Mouse (Mus musculus): ENCODE results near the gene Tmem151a. TPM values are rescaled to one million over a fixed set of nuclear protein-coding genes. Genes with fewer than 3 reads are reported as not detected.
A peak's percentile ranks its signal among the peaks of the same experiment; 100 is the strongest.

Tmem151a gene
- total and polyA plus RNA-seq, 2 experiments from 2014 or later, result 37.0 to 46.2 TPM

GRCm38 (mm10) chr19:5058801-5059771 lies 26.2 kb downstream of the Tmem151a start:
- ATAC-seq (peak; percentile 16; the same call in 1 of the 2 replicates), DNase-seq (no peak)
- Histone ChIP-seq H3K27me3 (ENCODE audit: insufficient read depth, low read length) (no peaks in the 10 kb centered on the region), H3K36me3 (ENCODE audit: insufficient read depth) (no peaks in the 10 kb centered on the region), H3K9ac (0 out of 2 replicates have a peak overlapping the region, but pooled peaks have one; percentile 6), H3K4me2 (ENCODE audit: low read depth) (no peak overlapping the region), H3K4me1 (ENCODE audit: insufficient read depth) (no peaks in the 10 kb centered on the region), H3K9me3 (ENCODE audit: low read length) (no peaks in the 10 kb centered on the region), H3K27ac (ENCODE audit: low read depth, low read length) (no peak overlapping the region), H3K4me3 (ENCODE audit: low read depth, low read length) (no peak overlapping the region)
- no peak for TF ChIP-seq CTCF (IDR thresholded peaks at IDR 0.05; ENCODE audit: low read depth)
- WGBS, result 16% methylated on average over 10 of the region's 10 CpGs

- DNase-seq, result no peak
- TF ChIP-seq CTCF (IDR thresholded peaks at IDR 0.05; ENCODE audit: low read depth), result no peak
- no peaks in the 10 kb centered on the region for H3K36me3 ChIP-seq (ENCODE audit: insufficient read depth)
- no peak overlapping the region for H3K27ac ChIP-seq (ENCODE audit: low read depth, low read length)
- no peaks in the 10 kb centered on the region for H3K27me3 ChIP-seq (ENCODE audit: insufficient read depth, low read length)
- no peak overlapping the region for H3K4me3 ChIP-seq (ENCODE audit: low read depth, low read length)
- H3K9me3 ChIP-seq (ENCODE audit: low read length), result no peaks in the 10 kb centered on the region
- 28% methylated on average over 16 of the region's 16 CpGs for WGBS
- no peaks in the 10 kb centered on the region for H3K4me1 ChIP-seq (ENCODE audit: insufficient read depth)
- no peak overlapping the region for H3K4me2 ChIP-seq (ENCODE audit: low read depth)
- no peak overlapping the region for H3K9ac ChIP-seq
- no peak for ATAC-seq
Observed at GRCm38 (mm10) chr19:5057876-5058775, 27.2 kb downstream of the Tmem151a start.

- 13% methylated on average over 6 of the region's 6 CpGs for WGBS
- H3K27me3 ChIP-seq (ENCODE audit: insufficient read depth, low read length), result no peaks in the 10 kb centered on the region
- H3K4me2 ChIP-seq (ENCODE audit: low read depth), result no peak overlapping the region
- H3K4me3 ChIP-seq (ENCODE audit: low read depth, low read length), result no peak overlapping the region
- no peak overlapping the region for H3K27ac ChIP-seq (ENCODE audit: low read depth, low read length)
- no peaks in the 10 kb centered on the region for H3K9me3 ChIP-seq (ENCODE audit: low read length)
- peak; percentile 81 for TF ChIP-seq CTCF (IDR thresholded peaks at IDR 0.05; ENCODE audit: low read depth)
- no peak overlapping the region for H3K9ac ChIP-seq
- peak; percentile 76 for DNase-seq
- peaks cover 1% of the 10 kb centered on the region; the same call in 1 of the 2 replicates for H3K36me3 ChIP-seq (ENCODE audit: insufficient read depth)
- no peaks in the 10 kb centered on the region for H3K4me1 ChIP-seq (ENCODE audit: insufficient read depth)
- ATAC-seq, result peak; percentile 66
Observed at GRCm38 (mm10) chr19:5056251-5056650, 29.1 kb downstream of the Tmem151a start.

- H3K36me3 ChIP-seq (ENCODE audit: insufficient read depth), result peaks cover 11% of the 10 kb centered on the region
- H3K9ac ChIP-seq, result no peak overlapping the region
- ATAC-seq, result no peak
- no peaks in the 10 kb centered on the region for H3K9me3 ChIP-seq (ENCODE audit: low read length)
- no peaks in the 10 kb centered on the region for H3K27me3 ChIP-seq (ENCODE audit: insufficient read depth, low read length)
- no peak overlapping the region for H3K27ac ChIP-seq (ENCODE audit: low read depth, low read length)
- 16% methylated on average over 9 of the region's 9 CpGs for WGBS
- peaks cover 7% of the 10 kb centered on the region; the same call in 1 of the 2 replicates for H3K4me1 ChIP-seq (ENCODE audit: insufficient read depth)
- DNase-seq, result peak; percentile 29
- H3K4me3 ChIP-seq (ENCODE audit: low read depth, low read length), result no peak overlapping the region
- peak; percentile 71 for TF ChIP-seq CTCF (IDR thresholded peaks at IDR 0.05; ENCODE audit: low read depth)
- no peak overlapping the region for H3K4me2 ChIP-seq (ENCODE audit: low read depth)
Observed at GRCm38 (mm10) chr19:5053909-5054308, 31.4 kb downstream of the Tmem151a start.

DNA sequence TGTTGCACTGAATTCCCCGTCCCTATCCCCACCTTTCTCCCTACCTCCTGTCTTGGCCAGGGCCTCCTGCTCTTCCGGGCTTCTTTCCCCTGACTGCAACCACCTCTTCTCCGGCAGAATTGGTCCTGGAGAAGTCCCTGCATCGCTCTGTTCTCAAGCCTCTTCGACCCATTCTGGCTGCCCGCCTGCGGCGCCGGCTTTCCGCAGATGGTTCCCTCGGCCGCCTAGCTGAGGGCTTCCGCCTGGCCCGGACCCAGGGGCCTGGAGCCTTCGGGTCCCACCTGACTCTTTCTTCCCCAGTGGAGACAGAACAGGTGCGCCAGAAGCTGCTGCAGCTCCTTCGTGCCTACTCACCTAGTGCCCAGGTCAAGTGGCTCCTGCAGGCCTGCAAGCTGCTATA lies 32.5 kb downstream of the Tmem151a start:
- Histone ChIP-seq H3K36me3 (ENCODE audit: insufficient read depth) (peaks cover 18% of the 10 kb centered on the region), H3K4me2 (ENCODE audit: low read depth) (no peak overlapping the region), H3K27me3 (ENCODE audit: insufficient read depth, low read length) (no peaks in the 10 kb centered on the region), H3K27ac (ENCODE audit: low read depth, low read length) (no peak overlapping the region), H3K9ac (no peak overlapping the region), H3K9me3 (ENCODE audit: low read length) (no peaks in the 10 kb centered on the region), H3K4me3 (ENCODE audit: low read depth, low read length) (no peak overlapping the region), H3K4me1 (ENCODE audit: insufficient read depth) (peaks cover 7% of the 10 kb centered on the region; the same call in 1 of the 2 replicates)
- DNase-seq, result no peak
- 69% methylated on average over 17 of the region's 17 CpGs for WGBS
- no peak for ATAC-seq
- TF ChIP-seq CTCF (IDR thresholded peaks at IDR 0.05; ENCODE audit: low read depth), result no peak

DNA sequence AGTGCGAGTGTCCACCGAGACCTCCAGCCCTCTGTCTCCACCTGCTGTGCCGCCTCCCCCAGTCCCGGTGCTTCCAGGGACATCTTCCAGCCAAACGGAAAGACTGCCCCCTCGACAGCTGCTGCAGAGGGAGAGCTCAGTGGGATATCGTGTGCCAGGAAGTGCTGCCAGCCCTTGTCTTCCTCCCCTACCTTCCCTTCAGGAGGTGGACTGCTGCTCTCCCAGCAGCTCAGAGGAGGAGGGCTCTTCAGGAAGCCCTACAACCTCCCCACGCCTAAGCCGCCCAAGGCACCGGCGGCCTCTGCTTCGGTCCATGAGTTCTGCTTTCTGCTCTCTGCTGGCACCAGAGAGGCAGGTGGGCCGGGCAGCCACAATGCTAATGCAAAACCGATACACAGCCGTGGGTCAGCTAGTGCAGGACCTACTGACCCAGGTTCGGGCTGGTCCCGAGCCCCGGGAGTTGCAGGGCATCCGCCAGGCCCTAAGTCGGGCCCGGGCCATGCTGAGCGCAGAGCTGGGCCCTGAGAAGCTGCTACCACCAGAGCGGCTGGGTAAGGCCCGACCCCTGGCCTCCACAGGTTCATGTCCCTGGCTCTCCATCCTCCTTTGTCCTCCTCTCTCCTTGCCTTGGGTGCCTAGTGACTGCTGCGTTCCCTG lies 33.0 kb downstream of the Tmem151a start:
- WGBS, result 42% methylated on average over 25 of the region's 25 CpGs
- Histone ChIP-seq H3K4me2 (ENCODE audit: low read depth) (no peak overlapping the region), H3K4me3 (ENCODE audit: low read depth, low read length) (no peak overlapping the region), H3K9ac (no peak overlapping the region), H3K27me3 (ENCODE audit: insufficient read depth, low read length) (no peaks in the 10 kb centered on the region), H3K36me3 (ENCODE audit: insufficient read depth) (peaks cover 22% of the 10 kb centered on the region), H3K4me1 (ENCODE audit: insufficient read depth) (peaks cover 7% of the 10 kb centered on the region; the same call in 1 of the 2 replicates), H3K9me3 (ENCODE audit: low read length) (no peaks in the 10 kb centered on the region), H3K27ac (ENCODE audit: low read depth, low read length) (no peak overlapping the region)
- ATAC-seq, result no peak
- no peak for DNase-seq
- no peak for TF ChIP-seq CTCF (IDR thresholded peaks at IDR 0.05; ENCODE audit: low read depth)
